In genomic region chr12:86816171-86816701, GRCm38 (mm10) we compare ENCODE assay signal across 8 mouse cellular contexts.
DNase-seq lines count a peak whose midpoint lies in the region; ATAC-seq and TF ChIP-seq lines count a peak whose summit lies in the region.

No protein-coding gene starts in this region.

- peak overlapping the region; percentile 59; the same call in 1 of the 2 replicates for H3K27ac ChIP-seq in intestine, embryonic 14.5 days (ENCODE audit: low read depth)
- no peak overlapping the region; the same call in 1 of the 2 replicates for H3K27ac ChIP-seq in intestine, postnatal 0 days (ENCODE audit: low read depth, low read length)
- peak overlapping the region; percentile 95 for H3K27ac ChIP-seq in forebrain, embryonic 15.5 days (replicated peaks)
- peak overlapping the region; percentile 75 for H3K27ac ChIP-seq in limb, embryonic 14.5 days (replicated peaks; ENCODE audit: low read depth, low read length)

- intact Hi-C loops in heart, postnatal 14 days (cut with DNase I), result loop anchor here (2.0 kb wide), 1 partner anchor 13 kb away; no protein-coding TSS in a partner anchor

- TF ChIP-seq POLR2A in limb, embryonic 14.5 days (IDR thresholded peaks at IDR 0.05; ENCODE audit: borderline replicate concordance, extremely low read depth, insufficient read depth, insufficient read length), result no peak

- 6% methylated on average over 6 of the region's 6 CpGs for WGBS in intestine, embryonic 14.5 days
- WGBS in intestine, postnatal 0 days, result 18% methylated on average over 6 of the region's 6 CpGs
- 1% methylated on average over 6 of the region's 6 CpGs for WGBS in forebrain, embryonic 15.5 days
- 3% methylated on average over 6 of the region's 6 CpGs for WGBS in limb, embryonic 14.5 days

- H3K9me3 ChIP-seq in intestine, embryonic 14.5 days (ENCODE audit: control insufficient read depth, low read length), result no peaks in the 10 kb centered on the region
- H3K9me3 ChIP-seq in intestine, postnatal 0 days (ENCODE audit: control insufficient read depth), result no peaks in the 10 kb centered on the region
- H3K9me3 ChIP-seq in forebrain, embryonic 15.5 days, result no peaks in the 10 kb centered on the region
- H3K9me3 ChIP-seq in limb, embryonic 14.5 days (ENCODE audit: control insufficient read depth, low read length), result no peaks in the 10 kb centered on the region

- no peaks in the 10 kb centered on the region for H3K36me3 ChIP-seq in intestine, embryonic 14.5 days (ENCODE audit: control insufficient read depth, insufficient read depth, low read length)
- no peaks in the 10 kb centered on the region for H3K36me3 ChIP-seq in intestine, postnatal 0 days (ENCODE audit: control insufficient read depth, insufficient read depth)
- no peaks in the 10 kb centered on the region for H3K36me3 ChIP-seq in forebrain, embryonic 15.5 days
- H3K36me3 ChIP-seq in limb, embryonic 14.5 days (ENCODE audit: control insufficient read depth, insufficient read depth, low read length), result no peaks in the 10 kb centered on the region

- DNase-seq in intestine, embryonic 14.5 days (ENCODE audit: low spot score), result no peak
- DNase-seq in NIH3T3 (ENCODE audit: low read depth), result peak; percentile 90
- DNase-seq in heart, postnatal 14 days, result peak; percentile 62 to 72
- DNase-seq in limb, embryonic 14.5 days (ENCODE audit: low spot score), result peak; percentile 88
- peak; percentile 82 for DNase-seq in retina, embryonic 14.5 days (ENCODE audit: low spot score)
- no peak for DNase-seq in B cell, adult 2 months

- no peak overlapping the region for H3K4me2 ChIP-seq in intestine, embryonic 14.5 days (ENCODE audit: low read length)
- no peak overlapping the region for H3K4me2 ChIP-seq in intestine, postnatal 0 days (replicated peaks; ENCODE audit: low read depth)
- H3K4me2 ChIP-seq in forebrain, embryonic 15.5 days (replicated peaks), result no peak overlapping the region
- H3K4me2 ChIP-seq in limb, embryonic 14.5 days (replicated peaks; ENCODE audit: low read depth, low read length, severe bottlenecking), result no peak overlapping the region; the same call in 1 of the 2 replicates

- no peaks in the 10 kb centered on the region for H3K27me3 ChIP-seq in intestine, embryonic 14.5 days (replicated peaks; ENCODE audit: control insufficient read depth, insufficient read depth, low read length)
- H3K27me3 ChIP-seq in intestine, postnatal 0 days (replicated peaks; ENCODE audit: control insufficient read depth, insufficient read depth, low read length), result no peaks in the 10 kb centered on the region
- no peaks in the 10 kb centered on the region for H3K27me3 ChIP-seq in forebrain, embryonic 15.5 days
- H3K27me3 ChIP-seq in limb, embryonic 14.5 days (ENCODE audit: control insufficient read depth, insufficient read depth, low read length), result no peaks in the 10 kb centered on the region

- peak; percentile 57; the same call in 1 of the 2 replicates for ATAC-seq in intestine, embryonic 14.5 days (replicated peaks; ENCODE audit: low FRiP score, low TSS enrichment, low read depth)
- ATAC-seq in intestine, postnatal 0 days, result no peak
- peak; percentile 83 for ATAC-seq in forebrain, embryonic 15.5 days (replicated peaks)
- ATAC-seq in limb, embryonic 14.5 days (ENCODE audit: low FRiP score, low read depth), result peak; percentile 89

- H3K9ac ChIP-seq in intestine, embryonic 14.5 days (ENCODE audit: low read length), result no peak overlapping the region
- H3K9ac ChIP-seq in intestine, postnatal 0 days (ENCODE audit: low read depth, low read length), result no peak overlapping the region
- H3K9ac ChIP-seq in forebrain, embryonic 15.5 days (replicated peaks), result peak overlapping the region; percentile 9; the same call in 1 of the 2 replicates
- no peak overlapping the region for H3K9ac ChIP-seq in limb, embryonic 14.5 days (ENCODE audit: low read depth, low read length, severe bottlenecking)

- H3K4me1 ChIP-seq in intestine, embryonic 14.5 days (replicated peaks; ENCODE audit: control insufficient read depth, insufficient read depth, low read length), result peaks cover 22% of the 10 kb centered on the region
- no peaks in the 10 kb centered on the region for H3K4me1 ChIP-seq in intestine, postnatal 0 days (replicated peaks; ENCODE audit: control insufficient read depth, insufficient read depth, low read length)
- H3K4me1 ChIP-seq in forebrain, embryonic 15.5 days, result peaks cover 67% of the 10 kb centered on the region
- peaks cover 26% of the 10 kb centered on the region for H3K4me1 ChIP-seq in limb, embryonic 14.5 days (ENCODE audit: control insufficient read depth, insufficient read depth, low read length)

- H3K4me3 ChIP-seq in intestine, embryonic 14.5 days (ENCODE audit: low read depth, low read length), result no peak overlapping the region
- no peak overlapping the region for H3K4me3 ChIP-seq in intestine, postnatal 0 days (ENCODE audit: low read depth, low read length)
- H3K4me3 ChIP-seq in forebrain, embryonic 15.5 days, result no peak overlapping the region
- H3K4me3 ChIP-seq in limb, embryonic 14.5 days (replicated peaks; ENCODE audit: low read length), result no peak overlapping the region

- no peak for TF ChIP-seq CTCF in intestine, postnatal 0 days (IDR thresholded peaks at IDR 0.05; ENCODE audit: low read depth)

Comparison
In these comparisons a context has a peak if more than half of its experiments do, and no peak if none do; other contexts are left out.
1. DNase-seq: peak in NIH3T3 (single experiment), heart, postnatal 14 days (2 of 2), limb, embryonic 14.5 days (single experiment) and retina, embryonic 14.5 days (single experiment); none in intestine, embryonic 14.5 days (single experiment) and B cell, adult 2 months (0 of 2).